Mouse (Mus musculus): ENCODE measurements around the gene Slc23a3. TPM values are rescaled to one million over a fixed set of nuclear protein-coding genes. Genes with fewer than 3 reads are reported as not detected.

The Slc23a3 gene
- polyA plus RNA-seq, 1 experiment from 2014 or later, result 0.72 TPM

- 67% methylated on average over 6 of the region's 6 CpGs for whole genome bisulfite sequencing
- Histone ChIP-seq H3K4me3 (ENCODE audit: control insufficient read depth in 1 of 2, insufficient read depth in 1 of 2, low read depth in 1 of 2, low read length in 2 of 2) (no peak overlapping the region), H3K27ac (replicated peaks in 1 of 2; ENCODE audit: control insufficient read depth in 1 of 2, insufficient read depth in 1 of 2, low read depth in 2 of 2, low read length in 2 of 2) (no peak overlapping the region), H3K4me2 (ENCODE audit: low read length) (no peak overlapping the region), H3K9me3 (ENCODE audit: control insufficient read depth, low read length) (no peaks in the 10 kb centered on the region), H3K4me1 (ENCODE audit: control insufficient read depth in 2 of 2, insufficient read depth in 2 of 2, low read length in 2 of 2) (peaks cover 5 to 10% of the 10 kb centered on the region in 2 experiments), H3K27me3 (ENCODE audit: control insufficient read depth, insufficient read depth, low read length) (no peaks in the 10 kb centered on the region), H3K36me3 (ENCODE audit: control insufficient read depth, insufficient read depth, low read length) (peaks cover 53% of the 10 kb centered on the region), H3K9ac (ENCODE audit: low read length) (0 out of 2 replicates have a peak overlapping the region, but pooled peaks have one; percentile 16)
- no peak for ATAC-seq (ENCODE audit: insufficient number of reproducible peaks, insufficient read depth, low FRiP score, low read depth)
Observed at GRCm38 (mm10) chr1:75136293-75136692, 2.6 kb upstream of the Slc23a3 start.

DNA sequence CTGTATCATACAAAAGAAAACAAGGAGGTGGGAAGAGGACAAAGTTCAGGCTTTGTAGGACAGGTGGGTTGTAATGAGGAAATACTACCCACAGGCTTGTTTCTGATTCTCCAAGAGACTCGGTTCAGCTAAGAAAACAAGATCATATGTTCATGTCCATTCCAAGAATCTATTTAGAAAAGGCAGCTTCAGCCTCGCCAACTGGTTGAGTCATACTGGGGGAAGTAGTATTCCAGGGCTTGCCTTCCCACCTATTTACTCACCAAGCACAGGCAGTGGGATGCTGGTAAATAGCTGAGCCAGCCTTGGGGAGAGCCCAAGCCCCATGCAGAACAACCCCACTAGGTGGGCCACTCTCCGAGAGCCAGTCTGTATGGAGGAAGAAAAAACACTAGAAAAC lies 5.0 kb downstream of the Slc23a3 start:
- Histone ChIP-seq H3K9me3 (ENCODE audit: control insufficient read depth, low read length) (no peaks in the 10 kb centered on the region), H3K27me3 (ENCODE audit: control insufficient read depth, insufficient read depth, low read length) (no peaks in the 10 kb centered on the region), H3K36me3 (ENCODE audit: control insufficient read depth, insufficient read depth, low read length) (no peaks in the 10 kb centered on the region), H3K4me2 (ENCODE audit: low read length) (no peak overlapping the region), H3K4me3 (ENCODE audit: control insufficient read depth in 1 of 2, insufficient read depth in 1 of 2, low read depth in 1 of 2, low read length in 2 of 2) (no peak overlapping the region), H3K4me1 (ENCODE audit: control insufficient read depth in 2 of 2, insufficient read depth in 2 of 2, low read length in 2 of 2) (peaks cover 0 to 6% of the 10 kb centered on the region in 2 experiments; a peak in 1 of 4 replicates), H3K27ac (replicated peaks in 1 of 2; ENCODE audit: control insufficient read depth in 1 of 2, insufficient read depth in 1 of 2, low read depth in 2 of 2, low read length in 2 of 2) (no peak overlapping the region), H3K9ac (ENCODE audit: low read length) (no peak overlapping the region)
- no peak for ATAC-seq (ENCODE audit: insufficient number of reproducible peaks, insufficient read depth, low FRiP score, low read depth)
- WGBS, result 64% methylated on average over 3 of the region's 3 CpGs

GRCm38 (mm10) chr1:75125418-75125817 lies 8.3 kb downstream of the Slc23a3 start:
- H3K9ac ChIP-seq (ENCODE audit: low read length), result peak overlapping the region; percentile 81
- H3K4me2 ChIP-seq (ENCODE audit: low read length), result peak overlapping the region; percentile 64
- no peaks in the 10 kb centered on the region for H3K27me3 ChIP-seq (ENCODE audit: control insufficient read depth, insufficient read depth, low read length)
- no peak for ATAC-seq (ENCODE audit: insufficient number of reproducible peaks, insufficient read depth, low FRiP score, low read depth)
- peaks cover 0 to 6% of the 10 kb centered on the region in 2 experiments; a peak in 1 of 4 replicates for H3K4me1 ChIP-seq (ENCODE audit: control insufficient read depth in 2 of 2, insufficient read depth in 2 of 2, low read length in 2 of 2)
- H3K4me3 ChIP-seq (ENCODE audit: control insufficient read depth in 1 of 2, insufficient read depth in 1 of 2, low read depth in 1 of 2, low read length in 2 of 2), result peak overlapping the region; percentile 67 to 71
- no peaks in the 10 kb centered on the region for H3K9me3 ChIP-seq (ENCODE audit: control insufficient read depth, low read length)
- 34% methylated on average over 5 of the region's 5 CpGs for WGBS
- peak overlapping the region in 1 of 2 experiments; percentile 95; a peak in 2 of 4 replicates for H3K27ac ChIP-seq (replicated peaks in 1 of 2; ENCODE audit: control insufficient read depth in 1 of 2, insufficient read depth in 1 of 2, low read depth in 2 of 2, low read length in 2 of 2)
- no peaks in the 10 kb centered on the region for H3K36me3 ChIP-seq (ENCODE audit: control insufficient read depth, insufficient read depth, low read length)

DNA sequence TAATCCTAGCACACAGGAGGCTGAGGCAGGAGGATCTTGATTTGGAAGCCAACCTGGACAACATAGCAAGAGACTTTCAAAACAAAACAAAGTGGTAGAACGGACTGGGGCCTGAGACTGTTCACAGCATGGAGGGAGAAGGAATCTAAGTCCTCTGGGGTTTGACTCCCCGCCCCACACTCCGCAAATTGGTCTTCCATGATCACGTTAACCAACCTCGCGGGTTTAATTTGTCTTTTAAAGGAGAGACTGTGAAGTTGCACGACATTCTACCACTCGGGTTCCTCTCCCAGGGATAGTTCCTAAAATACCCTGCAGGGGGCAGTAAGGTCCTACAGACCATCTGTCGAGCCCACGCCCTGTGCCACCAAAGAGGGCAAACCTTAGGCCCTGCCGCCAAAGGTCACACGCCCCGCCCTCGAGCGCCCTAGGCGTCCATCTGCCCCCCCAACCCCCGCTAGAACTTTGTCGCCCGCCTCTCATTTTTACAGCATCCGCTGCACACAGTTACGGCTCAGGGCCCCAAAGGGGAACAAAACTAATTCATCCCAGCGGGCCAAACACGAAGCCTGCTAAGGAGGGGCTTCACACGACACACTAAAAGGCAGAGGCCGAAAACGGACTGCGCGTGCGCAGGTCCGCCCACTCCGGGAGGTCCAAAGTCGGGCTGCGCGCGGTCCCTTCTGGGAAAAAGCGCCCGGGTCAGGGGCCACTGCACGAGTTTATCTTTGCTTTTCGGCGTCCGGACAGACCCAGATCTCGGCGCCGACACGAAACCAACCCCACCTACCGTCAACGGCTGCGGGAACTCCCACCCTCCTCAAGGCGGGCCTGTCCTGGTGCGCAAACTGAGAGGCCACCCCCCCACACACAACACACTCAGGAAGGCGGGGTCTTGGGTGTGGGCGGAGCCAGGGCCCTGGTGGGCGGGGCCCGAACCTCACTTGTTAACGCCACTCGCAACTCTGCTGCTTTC lies 9.1 kb downstream of the Slc23a3 start, which contains the start of gene Nhej1:
Nhej1 (minus strand) TSS at position 855 of the 976 bp plus-strand sequence.
- WGBS, result 2% methylated on average over 56 of the region's 56 CpGs
- H3K27me3 ChIP-seq (ENCODE audit: control insufficient read depth, insufficient read depth, low read length), result no peaks in the 10 kb centered on the region
- H3K9me3 ChIP-seq (ENCODE audit: control insufficient read depth, low read length), result no peaks in the 10 kb centered on the region
- H3K4me1 ChIP-seq (ENCODE audit: control insufficient read depth in 2 of 2, insufficient read depth in 2 of 2, low read length in 2 of 2), result peaks cover 0 to 6% of the 10 kb centered on the region in 2 experiments; a peak in 1 of 4 replicates
- H3K36me3 ChIP-seq (ENCODE audit: control insufficient read depth, insufficient read depth, low read length), result no peaks in the 10 kb centered on the region
- peak within 1 kb of the TSS; percentile 81 for H3K9ac ChIP-seq (ENCODE audit: low read length)
- ATAC-seq (ENCODE audit: insufficient number of reproducible peaks, insufficient read depth, low FRiP score, low read depth), result peak; percentile 97
- H3K4me3 ChIP-seq (ENCODE audit: control insufficient read depth in 1 of 2, insufficient read depth in 1 of 2, low read depth in 1 of 2, low read length in 2 of 2), result peak within 1 kb of the TSS; percentile 67 to 71
- peak within 1 kb of the TSS; percentile 64 for H3K4me2 ChIP-seq (ENCODE audit: low read length)
- H3K27ac ChIP-seq (replicated peaks in 1 of 2; ENCODE audit: control insufficient read depth in 1 of 2, insufficient read depth in 1 of 2, low read depth in 2 of 2, low read length in 2 of 2), result peak within 1 kb of the TSS; percentile 95

DNA sequence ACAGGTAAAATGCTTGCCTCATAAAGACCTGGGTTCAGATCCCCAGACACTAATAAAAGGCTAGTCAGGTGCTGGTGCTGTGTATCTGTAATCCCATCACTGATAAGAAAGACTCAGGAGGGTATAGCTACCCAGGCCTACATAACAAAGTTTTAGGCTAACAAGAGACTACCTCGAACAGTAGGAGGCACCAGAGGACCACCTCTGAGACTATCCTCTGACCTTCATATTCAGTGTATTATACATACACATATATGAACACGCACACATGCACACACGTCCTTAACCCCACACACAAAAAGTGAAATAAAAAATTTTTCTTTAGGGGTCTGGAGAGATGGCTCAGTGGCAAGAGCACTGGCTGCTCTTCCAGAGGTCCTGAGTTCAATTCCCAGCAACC lies 11.5 kb downstream of the Slc23a3 start:
- Histone ChIP-seq H3K4me3 (ENCODE audit: control insufficient read depth in 1 of 2, insufficient read depth in 1 of 2, low read depth in 1 of 2, low read length in 2 of 2) (no peak overlapping the region), H3K9ac (ENCODE audit: low read length) (no peak overlapping the region), H3K4me2 (ENCODE audit: low read length) (no peak overlapping the region), H3K4me1 (ENCODE audit: control insufficient read depth in 2 of 2, insufficient read depth in 2 of 2, low read length in 2 of 2) (peaks cover 0 to 6% of the 10 kb centered on the region in 2 experiments; a peak in 1 of 4 replicates), H3K9me3 (ENCODE audit: control insufficient read depth, low read length) (no peaks in the 10 kb centered on the region), H3K27me3 (ENCODE audit: control insufficient read depth, insufficient read depth, low read length) (no peaks in the 10 kb centered on the region), H3K27ac (replicated peaks in 1 of 2; ENCODE audit: control insufficient read depth in 1 of 2, insufficient read depth in 1 of 2, low read depth in 2 of 2, low read length in 2 of 2) (no peak overlapping the region), H3K36me3 (ENCODE audit: control insufficient read depth, insufficient read depth, low read length) (no peaks in the 10 kb centered on the region)
- 77% methylated on average over 3 of the region's 3 CpGs for WGBS
- ATAC-seq (ENCODE audit: insufficient number of reproducible peaks, insufficient read depth, low FRiP score, low read depth), result no peak

Other genes with a start within 250 kb of the Slc23a3 start
- gene Fev, start 248.5 kb downstream of the Slc23a3 start, polyA plus RNA-seq (2014; fragmentation: Nextera tagmentation; extraction: Ambion mirVana), result 1.3 and 1.9 TPM in 2 replicates
- not detected in 2 replicates for gene Cryba2, start 240.7 kb downstream of the Slc23a3 start, polyA plus RNA-seq (2014; fragmentation: Nextera tagmentation; extraction: Ambion mirVana)
- gene Cfap65, start 198.3 kb downstream of the Slc23a3 start, polyA plus RNA-seq (2014; fragmentation: Nextera tagmentation; extraction: Ambion mirVana), result not detected in 2 replicates
- gene Ihh, start 182.2 kb downstream of the Slc23a3 start, polyA plus RNA-seq (2014; fragmentation: Nextera tagmentation; extraction: Ambion mirVana), result 0.14 TPM in 1 of 2 replicates, not detected in the other
- 7.6 and 7.8 TPM in 2 replicates for gene Nhej1, start 8.7 kb downstream of the Slc23a3 start, polyA plus RNA-seq (2014; fragmentation: Nextera tagmentation; extraction: Ambion mirVana)
- 34.3 and 34.7 TPM in 2 replicates for gene Cnppd1, start 8.8 kb upstream of the Slc23a3 start, polyA plus RNA-seq (2014; fragmentation: Nextera tagmentation; extraction: Ambion mirVana)
- 38.9 and 42.2 TPM in 2 replicates for gene Retreg2, start 8.9 kb upstream of the Slc23a3 start, polyA plus RNA-seq (2014; fragmentation: Nextera tagmentation; extraction: Ambion mirVana)
- 29.6 and 31.4 TPM in 2 replicates for gene Zfand2b, start 34.8 kb upstream of the Slc23a3 start, polyA plus RNA-seq (2014; fragmentation: Nextera tagmentation; extraction: Ambion mirVana)
- 9.6 and 11.1 TPM in 2 replicates for gene Abcb6, start 46.5 kb upstream of the Slc23a3 start, polyA plus RNA-seq (2014; fragmentation: Nextera tagmentation; extraction: Ambion mirVana)
- 19.8 and 21.0 TPM in 2 replicates for gene Ankzf1, start 58.3 kb upstream of the Slc23a3 start, polyA plus RNA-seq (2014; fragmentation: Nextera tagmentation; extraction: Ambion mirVana)
- gene Atg9a, start 58.3 kb upstream of the Slc23a3 start, polyA plus RNA-seq (2014; fragmentation: Nextera tagmentation; extraction: Ambion mirVana), result 24.7 and 29.2 TPM in 2 replicates
- gene Glb1l, start 76.9 kb upstream of the Slc23a3 start, polyA plus RNA-seq (2014; fragmentation: Nextera tagmentation; extraction: Ambion mirVana), result 7.2 and 8.4 TPM in 2 replicates
- 81.9 and 86.2 TPM in 2 replicates for gene Stk16, start 76.9 kb upstream of the Slc23a3 start, polyA plus RNA-seq (2014; fragmentation: Nextera tagmentation; extraction: Ambion mirVana)
- 24.6 and 34.3 TPM in 2 replicates for gene Tuba4a, start 86.0 kb upstream of the Slc23a3 start, polyA plus RNA-seq (2014; fragmentation: Nextera tagmentation; extraction: Ambion mirVana)
- not detected in 2 replicates for gene A630095N17Rik, start 98.2 kb upstream of the Slc23a3 start, polyA plus RNA-seq (2014; fragmentation: Nextera tagmentation; extraction: Ambion mirVana)
- 16.9 and 17.8 TPM in 2 replicates for gene Dnajb2, start 102.5 kb upstream of the Slc23a3 start, polyA plus RNA-seq (2014; fragmentation: Nextera tagmentation; extraction: Ambion mirVana)
- 0.38 and 0.41 TPM in 2 replicates for gene Ptprn, start 130.6 kb upstream of the Slc23a3 start, polyA plus RNA-seq (2014; fragmentation: Nextera tagmentation; extraction: Ambion mirVana)
- gene Resp18, start 144.5 kb upstream of the Slc23a3 start, polyA plus RNA-seq (2014; fragmentation: Nextera tagmentation; extraction: Ambion mirVana), result 0.53 TPM in 1 of 2 replicates, not detected in the other
- 122 and 128 TPM in 2 replicates for gene Dnpep, start 184.1 kb upstream of the Slc23a3 start, polyA plus RNA-seq (2014; fragmentation: Nextera tagmentation; extraction: Ambion mirVana)
- 351 and 377 TPM in 2 replicates for gene Des, start 226.4 kb upstream of the Slc23a3 start, polyA plus RNA-seq (2014; fragmentation: Nextera tagmentation; extraction: Ambion mirVana)
- gene Speg, start 241.4 kb upstream of the Slc23a3 start, polyA plus RNA-seq (2014; fragmentation: Nextera tagmentation; extraction: Ambion mirVana), result 52.4 and 53.4 TPM in 2 replicates